Mouse (Mus musculus): ENCODE measurements around the gene Bpi. TPM values are rescaled to one million over a fixed set of nuclear protein-coding genes. Genes with fewer than 3 reads are reported as not detected.

Gene Bpi
- total and polyA plus RNA-seq, 3 experiments: 0.17 to 0.81 (median 0.51) TPM

DNA sequence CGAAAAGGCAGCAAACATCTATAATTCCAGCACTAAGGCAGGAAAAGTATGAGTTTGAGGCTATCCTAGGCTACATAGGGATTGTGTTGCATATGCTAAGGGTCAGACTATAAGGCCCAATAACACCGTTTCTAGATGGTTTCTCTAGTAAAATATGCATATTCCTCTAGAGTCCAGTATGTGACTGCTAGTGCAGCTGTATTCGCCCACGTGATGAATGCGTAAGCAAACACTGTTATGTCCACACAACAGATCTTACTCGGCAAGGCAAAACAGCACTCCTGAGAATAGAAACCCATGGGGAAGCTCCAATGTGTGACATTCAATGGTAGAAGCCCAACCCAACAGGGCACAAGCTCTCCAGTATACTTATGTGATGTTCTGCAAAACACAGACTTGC, 10.0 kb upstream of the Bpi start:
- in situ Hi-C loops (cut with MboI; ENCODE audit: low pct_ligation_motif_present, low pct_unique_long_range_greater_than_20kb, low sequenced_read_pairs) (no loop called here), dilution Hi-C loops (cut with MboI; ENCODE audit: extremely low pct_ligation_motif_present, extremely low pct_unique_long_range_greater_than_20kb, low sequenced_read_pairs) (no loop called here)
- TF ChIP-seq MAZ (IDR thresholded peaks at IDR 0.05; ENCODE audit: low read depth, low read length) (no peak), JUND (conservative IDR thresholded peaks at IDR 0.05; ENCODE audit: low read depth, low read length) (no peak), HCFC1 (IDR thresholded peaks at IDR 0.05; ENCODE audit: low read depth, low read length) (no peak), UBTF (IDR thresholded peaks at IDR 0.05; ENCODE audit: low read depth, low read length) (no peak), MEF2A (IDR thresholded peaks at IDR 0.05; ENCODE audit: borderline replicate concordance, low read depth, low read length) (no peak), BHLHE40 (IDR thresholded peaks at IDR 0.05; ENCODE audit: low read depth, low read length) (no peak), NRF1 (IDR thresholded peaks at IDR 0.05; ENCODE audit: low read depth, low read length) (no peak), ZKSCAN1 (IDR thresholded peaks at IDR 0.05; ENCODE audit: borderline replicate concordance, low read depth, low read length) (no peak), RAD21 (IDR thresholded peaks at IDR 0.05; ENCODE audit: low read depth, low read length) (no peak), USF1 (IDR thresholded peaks at IDR 0.05; ENCODE audit: low read depth, low read length) (no peak), NELFE (IDR thresholded peaks at IDR 0.05; ENCODE audit: low read depth, low read length) (no peak), KAT2A (IDR thresholded peaks at IDR 0.05; ENCODE audit: insufficient replicate concordance, low read length) (no peak), IRF4 (IDR thresholded peaks at IDR 0.05; ENCODE audit: low read depth, low read length) (no peak), CHD2 (IDR thresholded peaks at IDR 0.05; ENCODE audit: low read length) (no peak)
- no peak overlapping the region for H3K9ac ChIP-seq (ENCODE audit: insufficient read depth, low read depth)
- DNase-seq (ENCODE audit: extremely low read depth): no peak
- no peak overlapping the region for H3K4me3 ChIP-seq (replicated peaks in 1 of 3; ENCODE audit: low read depth in 2 of 3, low read length in 2 of 3, poor library complexity in 1 of 3)
- peaks cover 14% of the 10 kb centered on the region for H3K27me3 ChIP-seq (replicated peaks)
- H3K4me1 ChIP-seq (ENCODE audit: control insufficient read depth in 1 of 2, insufficient read depth in 2 of 2): peaks cover 0 to 4% of the 10 kb centered on the region in 2 experiments; a peak in 1 of 4 replicates
- H3K79me2 ChIP-seq (replicated peaks; ENCODE audit: control insufficient read depth, extremely low read depth, insufficient read depth, poor library complexity, severe bottlenecking): no peaks in the 10 kb centered on the region
- H3K4me2 ChIP-seq (ENCODE audit: insufficient read depth, low read depth, poor library complexity, severe bottlenecking): no peak overlapping the region
- H3K36me3 ChIP-seq (replicated peaks in 1 of 2; ENCODE audit: control insufficient read depth in 1 of 2, insufficient read depth in 1 of 2, low read length in 1 of 2): no peaks in the 10 kb centered on the region
- no peaks in the 10 kb centered on the region for H3K9me3 ChIP-seq (replicated peaks; ENCODE audit: low read length)
- H3K27ac ChIP-seq (ENCODE audit: insufficient read depth, low read depth): no peak overlapping the region

DNA sequence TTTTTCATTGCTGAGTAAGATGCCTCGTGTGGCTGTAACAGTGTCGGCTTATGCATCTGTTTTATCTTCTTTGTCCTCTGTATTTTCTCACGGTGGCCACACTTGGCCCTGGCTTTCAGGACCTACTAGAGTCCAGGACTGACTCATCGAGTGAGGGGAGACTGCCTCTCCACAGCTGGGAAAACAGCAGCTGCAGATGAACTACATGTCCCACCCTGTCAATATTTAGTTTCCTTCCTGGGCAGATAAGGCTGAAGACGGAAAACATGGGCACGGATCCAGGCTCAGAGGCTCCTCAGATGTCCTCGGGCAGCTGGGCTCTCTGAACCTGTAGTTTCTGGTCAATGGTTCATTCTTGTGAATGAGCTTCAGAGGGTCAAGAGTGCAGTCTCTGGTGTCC, 9.6 kb upstream of the Bpi start:
- in situ Hi-C loops (cut with MboI; ENCODE audit: low pct_ligation_motif_present, low pct_unique_long_range_greater_than_20kb, low sequenced_read_pairs): no loop called here
- peaks cover 10% of the 10 kb centered on the region for H3K27me3 ChIP-seq (replicated peaks)
- dilution Hi-C loops (cut with MboI; ENCODE audit: extremely low pct_ligation_motif_present, extremely low pct_unique_long_range_greater_than_20kb, low sequenced_read_pairs): no loop called here
- H3K4me2 ChIP-seq (ENCODE audit: insufficient read depth, low read depth, poor library complexity, severe bottlenecking): no peak overlapping the region
- H3K4me1 ChIP-seq (ENCODE audit: control insufficient read depth in 1 of 2, insufficient read depth in 2 of 2): peaks cover 0 to 4% of the 10 kb centered on the region in 2 experiments; a peak in 2 of 4 replicates
- TF ChIP-seq RAD21 (IDR thresholded peaks at IDR 0.05; ENCODE audit: low read depth, low read length) (no peak), MEF2A (IDR thresholded peaks at IDR 0.05; ENCODE audit: borderline replicate concordance, low read depth, low read length) (no peak), MXI1 (IDR thresholded peaks at IDR 0.05; ENCODE audit: low read depth, low read length) (no peak), ZMIZ1 (IDR thresholded peaks at IDR 0.05; ENCODE audit: low read depth, low read length) (no peak), JUN (IDR thresholded peaks at IDR 0.05; ENCODE audit: insufficient read depth, low read depth, low read length) (no peak), USF1 (IDR thresholded peaks at IDR 0.05; ENCODE audit: low read depth, low read length) (no peak)
- no peak overlapping the region for H3K9ac ChIP-seq (ENCODE audit: insufficient read depth, low read depth)
- H3K4me3 ChIP-seq (replicated peaks in 1 of 3; ENCODE audit: low read depth in 2 of 3, low read length in 2 of 3, poor library complexity in 1 of 3): no peak overlapping the region
- no peaks in the 10 kb centered on the region for H3K36me3 ChIP-seq (replicated peaks in 1 of 2; ENCODE audit: control insufficient read depth in 1 of 2, insufficient read depth in 1 of 2, low read length in 1 of 2)
- no peaks in the 10 kb centered on the region for H3K9me3 ChIP-seq (replicated peaks; ENCODE audit: low read length)
- H3K79me2 ChIP-seq (replicated peaks; ENCODE audit: control insufficient read depth, extremely low read depth, insufficient read depth, poor library complexity, severe bottlenecking): no peaks in the 10 kb centered on the region
- no peak overlapping the region for H3K27ac ChIP-seq (ENCODE audit: insufficient read depth, low read depth)
- no peak for DNase-seq (ENCODE audit: extremely low read depth)

Data from CH12.LX (cell line).